Mouse (Mus musculus) cortical plate, adult 2 months (tissue): Measurements from ENCODE around the gene Narf.

Experiments
- CTCF ChIP-seq: fragments of 200-500 bp; IDR thresholded peaks from 2 replicates; pipeline ENCODE4 v1.5.1; 2011; ENCODE audit warnings: mild to moderate bottlenecking, control low read depth, low read length; ENCODE audit not compliant: insufficient read depth; ENCODE audit errors: extremely low read depth
- POLR2A ChIP-seq: fragments of 200-500 bp; IDR thresholded peaks from 2 replicates; pipeline ENCODE4 v1.6.1; 2011; ENCODE audit warnings: mild to moderate bottlenecking, low read length, control low read depth; ENCODE audit not compliant: insufficient read depth; ENCODE audit errors: extremely low read depth

DNA sequence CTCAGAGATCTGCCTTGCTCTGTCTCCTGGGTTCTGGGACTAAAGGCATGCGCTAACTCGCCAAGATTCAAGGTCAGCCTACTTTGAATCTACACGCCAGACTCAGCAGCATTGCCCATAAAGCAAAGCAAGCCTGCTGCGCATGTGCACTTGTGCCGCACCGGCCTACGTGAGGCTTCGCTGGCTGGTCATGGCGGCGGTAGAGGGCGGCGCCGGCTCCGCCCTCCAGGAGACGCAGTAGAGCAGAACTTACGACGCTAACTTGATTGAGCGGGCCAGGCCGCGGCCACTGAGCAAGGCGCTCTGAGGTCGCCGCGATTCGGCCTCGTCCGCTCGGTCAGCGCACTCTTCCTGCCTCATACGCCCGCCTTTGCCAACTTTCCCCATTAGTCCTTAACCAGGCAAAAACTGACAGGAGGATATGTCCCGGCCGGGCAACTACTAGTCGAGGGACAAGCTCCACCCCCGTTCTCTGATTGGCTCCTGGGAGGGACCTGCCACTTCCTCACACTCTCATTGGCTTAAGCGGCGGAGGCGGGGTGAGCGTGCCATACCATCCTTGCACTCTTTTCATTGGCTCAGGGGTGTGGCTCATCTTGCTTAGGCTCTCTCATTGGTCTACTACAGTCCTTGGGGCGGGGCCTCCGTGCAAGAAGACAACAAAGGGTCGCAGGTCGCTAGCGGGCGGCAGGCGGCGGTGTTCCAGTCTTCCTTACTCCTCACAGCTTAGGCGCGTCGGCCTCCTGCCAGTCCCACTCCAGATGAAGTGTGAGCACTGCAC, at the start of gene Narf:
- TF ChIP-seq CTCF, result 0 out of 2 replicates have a peak, but pooled peaks have one; percentile 26
- TF ChIP-seq POLR2A, result peak; percentile 94
